Comparison of ENCODE assay signal across 19 mouse cellular contexts in the genomic region with DNA sequence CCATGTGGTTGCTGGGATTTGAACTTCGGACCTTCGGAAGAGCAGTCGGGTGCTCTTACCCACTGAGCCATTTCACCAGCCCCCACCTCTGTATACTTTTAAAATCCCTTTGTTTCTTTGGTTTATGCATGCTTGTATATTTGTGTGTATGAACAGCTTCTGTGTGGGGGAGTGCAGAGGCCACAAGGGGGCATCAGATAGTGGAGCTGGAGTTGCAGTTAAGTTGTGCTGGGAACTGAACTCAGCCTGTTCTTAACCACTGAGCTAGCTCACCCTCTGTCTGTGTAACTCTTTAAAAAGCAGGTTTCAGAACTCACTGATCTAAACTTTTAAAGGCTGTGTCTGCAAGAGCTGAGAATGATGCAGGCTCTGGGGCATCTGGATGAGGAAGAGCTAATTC.
DNase-seq lines count a peak whose midpoint lies in the region; ATAC-seq and TF ChIP-seq lines count a peak whose summit lies in the region.
"Had no signal": no experiment of that assay in that cellular context is flagged by ENCODE, and none has a peak within 500 bp of the region (broad histone marks: within the 10 kb centered on the region; RNA-seq: fewer than 3 reads in every experiment).

No protein-coding gene starts in this region.

- TF ChIP-seq CTCF in gastrocnemius, adult 2 months (IDR thresholded peaks at IDR 0.05): peak; percentile 14; the same call in 1 of the 2 replicates
- peak; percentile 12; the same call in 1 of the 2 replicates for TF ChIP-seq CTCF in liver, embryonic 14.5 days (IDR thresholded peaks at IDR 0.05; ENCODE audit: low read depth)

- H3K9ac ChIP-seq in liver, embryonic 14.5 days (replicated peaks): no peak overlapping the region
- H3K9ac ChIP-seq: forebrain, embryonic 12.5 days; hindbrain, embryonic 15.5 days; limb, embryonic 15.5 days; midbrain, embryonic 13.5 days had no signal

- no peak overlapping the region for H3K4me2 ChIP-seq in liver, embryonic 14.5 days (ENCODE audit: low read depth)
- H3K4me2 ChIP-seq: forebrain, embryonic 12.5 days; hindbrain, embryonic 15.5 days; limb, embryonic 15.5 days; midbrain, embryonic 13.5 days had no signal

- no peak for ATAC-seq in liver, embryonic 14.5 days (ENCODE audit: insufficient read depth)
- ATAC-seq: midbrain, embryonic 13.5 days had no signal

- H3K4me3 ChIP-seq in gastrocnemius, adult 2 months: no peak overlapping the region
- H3K4me3 ChIP-seq in liver, embryonic 14.5 days (ENCODE audit: insufficient read depth in 1 of 2, low read depth in 2 of 2, low read length in 2 of 2): no peak overlapping the region
- H3K4me3 ChIP-seq: forebrain, embryonic 12.5 days; hindbrain, embryonic 15.5 days; limb, embryonic 15.5 days; midbrain, embryonic 13.5 days; myocyte had no signal

- no peak for DNase-seq in gastrocnemius, adult 2 months
- no peak for DNase-seq in gastrocnemius, postnatal 14 days
- DNase-seq in liver, embryonic 14.5 days (ENCODE audit: low read depth in 3 of 3, low spot score in 3 of 3): no peak
- no peak for DNase-seq in liver
- DNase-seq in 416B (ENCODE audit: low read depth): peak; percentile 1
- DNase-seq in R1 (ENCODE audit: low read depth, low spot score): peak; percentile 47
- DNase-seq in left cerebral cortex, postnatal 36 days (ENCODE audit: low spot score in 2 of 2): no peak
- DNase-seq in layer of hippocampus, adult 18-20 months (ENCODE audit: low spot score in 2 of 2): no peak
- DNase-seq: cerebellum, adult 9-10 months; heart, adult 18-20 months; heart, postnatal 4 days; kidney, adult 9 months; kidney, postnatal 36 days had no signal

- no peak overlapping the region for H3K27ac ChIP-seq in gastrocnemius, adult 2 months
- no peak overlapping the region for H3K27ac ChIP-seq in liver, embryonic 14.5 days
- H3K27ac ChIP-seq: forebrain, embryonic 12.5 days; limb, embryonic 15.5 days; midbrain, embryonic 13.5 days had no signal

- intact Hi-C loops in gastrocnemius, adult 2 months (cut with DNase I): no loop called here
- intact Hi-C loops in gastrocnemius, postnatal 14 days (cut with DNase I; ENCODE audit: low total_unique reads): no loop called here
- intact Hi-C loops in left cerebral cortex, postnatal 36 days (cut with DNase I): no loop called here

- no peaks in the 10 kb centered on the region for H3K27me3 ChIP-seq in liver, embryonic 14.5 days (ENCODE audit: control insufficient read depth, insufficient read depth, low read length)
- H3K27me3 ChIP-seq: forebrain, embryonic 12.5 days; hindbrain, embryonic 15.5 days; limb, embryonic 15.5 days; midbrain, embryonic 13.5 days had no signal

- H3K36me3 ChIP-seq in liver, embryonic 14.5 days (replicated peaks; ENCODE audit: control insufficient read depth, insufficient read depth, low read depth): no peaks in the 10 kb centered on the region
- H3K36me3 ChIP-seq: forebrain, embryonic 12.5 days; G1E; hindbrain, embryonic 15.5 days; limb, embryonic 15.5 days; midbrain, embryonic 13.5 days had no signal

- H3K9me3 ChIP-seq in liver, embryonic 14.5 days (ENCODE audit: control insufficient read depth, low read length): no peaks in the 10 kb centered on the region
- H3K9me3 ChIP-seq: forebrain, embryonic 12.5 days; hindbrain, embryonic 15.5 days; limb, embryonic 15.5 days; midbrain, embryonic 13.5 days had no signal

- no peak for TF ChIP-seq EP300 in liver, embryonic 14.5 days (IDR thresholded peaks at IDR 0.05; ENCODE audit: low read depth)

- WGBS in liver, embryonic 14.5 days (ENCODE audit: insufficient replicate concordance): 72% methylated on average over 3 of the region's 3 CpGs

- no peaks in the 10 kb centered on the region for H3K4me1 ChIP-seq in liver, embryonic 14.5 days (replicated peaks; ENCODE audit: control insufficient read depth in 2 of 2, insufficient read depth in 2 of 2, low read length in 1 of 2)
- H3K4me1 ChIP-seq: limb, embryonic 15.5 days had no signal

Comparison
In these comparisons a context has a peak if more than half of its experiments do, and no peak if none do; other contexts are left out.
1. DNase-seq: peak in 416B (single experiment) and R1 (single experiment); none in gastrocnemius, adult 2 months (single experiment), gastrocnemius, postnatal 14 days (single experiment), liver, embryonic 14.5 days (0 of 3), liver (single experiment), left cerebral cortex, postnatal 36 days (0 of 2) and layer of hippocampus, adult 18-20 months (0 of 2).